Mouse (Mus musculus) adipocyte (in vitro differentiated cells): ENCODE data around the gene Phlda1.

Experiments
- DNase-seq: peaks from one replicate; pipeline ENCODE4 v3.0.0-alpha.2; 2016; ENCODE audit warnings: low spot score

Gene Phlda1

DNA sequence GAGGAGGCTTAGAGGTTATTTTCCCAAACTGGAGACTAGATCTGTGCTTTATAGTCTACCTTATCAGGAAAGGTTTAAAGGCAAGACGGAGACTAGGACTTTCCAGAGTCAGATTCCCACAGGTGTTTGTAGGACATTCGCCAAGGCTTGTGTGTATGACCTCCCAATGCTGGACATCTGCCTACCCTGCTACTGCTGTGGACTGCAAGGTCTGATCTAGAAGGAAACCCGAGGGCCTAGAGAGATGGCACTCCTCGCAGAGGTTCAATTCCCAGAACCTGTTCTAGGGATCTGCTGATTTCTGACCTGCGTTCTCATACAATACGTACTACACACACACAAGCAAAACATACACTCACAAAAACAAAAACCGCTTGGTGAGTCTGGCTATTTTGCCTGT, 680 bp upstream of the Phlda1 start:
- DNase-seq = peak; percentile 24

DNA sequence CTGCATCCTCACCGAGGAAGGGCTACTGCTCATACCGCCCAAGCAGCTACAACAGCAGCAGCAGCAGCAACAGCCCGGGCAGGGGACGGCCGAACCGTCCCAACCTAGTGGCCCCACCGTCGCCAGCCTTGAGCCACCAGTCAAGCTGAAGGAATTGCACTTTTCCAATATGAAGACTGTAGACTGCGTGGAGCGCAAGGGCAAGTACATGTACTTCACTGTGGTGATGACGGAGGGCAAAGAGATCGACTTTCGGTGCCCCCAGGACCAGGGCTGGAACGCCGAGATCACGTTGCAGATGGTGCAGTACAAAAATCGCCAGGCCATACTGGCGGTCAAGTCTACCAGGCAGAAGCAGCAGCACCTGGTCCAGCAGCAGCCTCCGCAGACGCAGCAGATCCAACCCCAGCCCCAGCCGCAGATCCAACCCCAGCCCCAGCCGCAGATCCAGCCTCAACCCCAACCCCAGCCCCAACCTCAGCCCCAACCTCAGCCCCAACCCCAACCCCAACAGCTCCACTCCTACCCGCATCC, 907 bp downstream of the Phlda1 start:
- DNase-seq = no peak

DNA sequence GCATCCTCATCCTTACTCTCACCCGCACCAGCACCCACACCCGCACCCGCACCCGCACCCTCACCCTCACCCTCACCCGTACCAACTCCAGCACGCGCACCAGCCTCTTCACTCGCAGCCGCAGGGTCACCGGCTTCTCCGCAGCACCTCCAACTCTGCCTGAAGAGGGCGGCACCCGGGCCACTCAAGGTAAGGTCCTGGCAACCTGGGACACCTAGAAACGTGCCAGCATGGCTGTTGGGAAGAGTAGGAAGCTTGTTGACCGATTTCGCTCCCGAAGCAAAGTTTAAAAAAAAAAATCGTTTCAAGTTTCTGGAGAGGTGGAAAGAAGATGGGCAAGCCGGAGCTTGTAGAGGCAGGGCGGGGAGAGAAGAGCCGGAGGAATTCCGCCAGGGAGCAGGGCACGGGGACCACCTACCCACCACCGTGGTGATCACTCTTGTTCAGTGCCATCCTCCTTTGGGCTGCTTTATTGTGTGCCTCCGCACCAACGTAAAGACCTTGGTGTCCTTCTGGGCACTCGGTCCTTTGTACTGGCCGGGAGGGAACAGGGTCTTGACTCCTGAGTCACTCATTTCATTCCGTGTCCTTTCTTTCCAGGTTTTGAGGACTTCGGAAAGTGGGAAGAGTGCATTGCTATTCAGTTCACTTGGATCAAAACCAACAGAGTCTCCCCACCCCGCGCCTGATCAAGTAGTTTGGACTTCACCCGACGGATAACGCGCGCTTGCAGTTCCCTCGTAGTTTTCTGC, 1.6 kb downstream of the Phlda1 start:
- DNase-seq = peak; percentile 47

DNA sequence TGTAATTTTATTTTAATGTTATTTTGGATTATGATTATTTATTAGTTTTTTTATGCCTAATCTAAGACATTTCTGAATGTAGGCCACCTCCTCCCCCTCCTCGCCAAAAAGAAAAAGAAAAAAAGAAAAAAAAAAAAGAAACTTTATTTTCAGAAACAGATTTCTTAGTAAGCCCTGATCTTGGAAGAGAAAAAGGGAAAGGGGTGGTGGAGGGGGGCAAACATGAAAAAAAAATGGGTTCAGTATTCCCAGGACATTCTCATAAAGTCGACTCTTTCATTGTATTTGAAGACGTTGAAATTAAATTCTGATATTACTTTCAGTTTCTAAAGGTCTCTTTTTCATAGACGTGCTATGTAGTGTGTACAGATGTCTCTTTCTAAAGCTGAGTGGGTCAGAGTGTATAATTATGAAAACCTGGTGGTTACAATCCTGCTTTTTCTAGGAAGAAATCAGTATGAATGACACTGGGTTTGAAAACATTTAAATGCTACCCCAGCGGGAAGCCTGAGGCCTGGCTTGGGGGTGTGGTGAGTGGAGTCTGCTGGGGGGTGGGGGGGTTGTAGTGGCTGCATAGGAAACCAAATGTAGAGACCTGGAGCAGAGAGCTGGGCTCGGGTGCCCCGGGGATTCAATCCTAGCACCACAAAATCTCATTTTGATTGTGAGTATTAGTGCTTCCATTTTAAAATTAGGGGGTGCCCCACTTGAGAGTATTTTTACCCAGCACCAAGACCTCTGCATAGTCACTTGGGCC, 2.4 kb downstream of the Phlda1 start:
- no peak for DNase-seq

DNA sequence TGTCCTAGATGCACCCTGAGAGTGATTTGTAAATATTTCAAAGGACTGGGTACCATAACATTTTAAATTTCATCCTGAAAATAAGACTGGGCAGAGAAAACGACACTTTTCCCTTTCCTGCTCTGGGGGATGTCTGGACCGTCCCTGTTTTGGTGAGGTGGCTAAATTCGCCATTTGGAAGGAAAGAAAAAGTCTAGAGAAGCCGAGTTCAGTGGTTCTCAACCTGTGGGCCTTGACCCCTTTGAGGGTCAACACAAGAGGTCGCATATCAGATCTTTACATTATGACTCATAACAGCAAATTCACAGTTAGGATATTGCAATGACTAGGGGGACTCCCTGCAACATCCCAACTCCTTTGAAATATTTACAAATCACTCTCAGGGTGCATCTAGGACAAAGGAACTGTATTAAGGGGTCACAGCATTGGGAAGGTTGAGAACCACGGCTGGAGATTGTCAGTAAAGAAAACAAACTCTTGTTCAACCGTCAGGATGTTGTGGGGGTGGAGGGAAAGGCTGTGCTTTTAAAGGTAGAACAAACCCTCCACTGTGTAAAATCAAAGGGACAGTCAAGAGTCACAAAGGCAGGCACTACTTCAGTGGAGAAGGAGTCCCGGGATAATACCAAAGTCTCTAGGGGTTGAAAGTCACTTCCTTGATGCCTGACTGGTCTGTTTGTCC, 3.2 kb downstream of the Phlda1 start:
- no peak for DNase-seq

DNA sequence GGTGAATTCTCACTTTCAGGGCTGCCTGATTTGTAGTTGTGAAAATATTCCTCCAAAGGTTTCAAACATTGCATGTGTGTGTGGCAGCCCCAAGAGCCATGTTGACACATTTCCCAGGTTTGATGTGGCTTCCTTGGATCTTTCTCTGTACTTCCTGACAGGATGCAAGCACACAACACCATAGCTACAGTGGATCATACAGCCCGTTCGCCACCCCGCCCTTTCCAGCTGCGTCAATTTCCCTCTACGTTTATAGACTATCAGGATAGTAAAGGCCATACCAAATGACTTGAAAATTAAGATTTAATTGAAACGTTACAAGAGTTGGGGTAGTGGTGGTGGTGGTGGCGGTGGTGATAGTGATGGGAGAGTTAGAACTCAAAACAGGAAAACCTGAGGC, 3.9 kb downstream of the Phlda1 start:
- DNase-seq = no peak

DNA sequence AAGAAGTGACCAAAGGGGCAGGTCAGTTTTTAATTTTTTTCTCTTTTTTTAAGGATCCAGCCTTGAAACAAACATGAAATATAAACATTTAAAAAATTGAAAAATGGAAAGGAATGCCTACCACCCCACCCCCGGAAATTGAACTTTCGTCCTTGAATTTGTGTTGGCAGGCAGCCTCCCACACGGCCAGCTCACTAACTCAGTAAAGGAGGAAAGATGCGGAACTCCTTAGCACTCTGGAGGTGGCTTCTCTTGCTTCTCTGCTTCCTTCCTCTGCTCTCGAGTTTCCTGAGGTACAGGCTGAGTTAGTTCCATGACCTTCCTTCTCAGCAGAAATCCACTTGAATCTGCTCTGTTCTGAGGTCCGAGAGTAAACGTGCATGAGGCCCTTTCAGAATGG, 4.7 kb downstream of the Phlda1 start:
- DNase-seq = no peak

DNA sequence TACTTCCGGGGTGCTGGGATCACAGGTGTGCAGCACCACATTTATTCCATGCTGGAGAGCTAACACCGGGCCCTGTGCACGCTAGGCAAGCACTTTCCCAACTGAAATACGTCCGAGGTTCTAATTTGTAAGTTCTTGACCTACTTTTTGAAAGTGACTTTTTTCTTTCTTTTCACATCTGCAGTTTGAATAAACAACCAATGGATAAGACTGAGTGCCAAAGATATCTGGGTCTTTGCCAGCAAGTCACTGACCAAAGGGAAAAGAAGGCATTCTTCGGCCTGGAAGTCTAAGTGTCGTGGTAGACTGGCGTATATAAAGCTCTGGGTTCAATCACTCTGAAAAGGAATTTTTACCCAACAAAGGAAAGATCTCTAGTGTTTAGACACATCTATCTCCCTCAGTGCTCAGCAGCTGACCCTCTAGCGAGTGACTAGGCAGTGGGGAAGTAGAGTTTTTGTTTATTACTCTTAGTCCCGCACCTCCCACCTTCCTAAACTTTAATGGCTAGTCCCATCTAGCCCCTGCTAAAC, 6.0 kb downstream of the Phlda1 start:
- peak; percentile 58 for DNase-seq

DNA sequence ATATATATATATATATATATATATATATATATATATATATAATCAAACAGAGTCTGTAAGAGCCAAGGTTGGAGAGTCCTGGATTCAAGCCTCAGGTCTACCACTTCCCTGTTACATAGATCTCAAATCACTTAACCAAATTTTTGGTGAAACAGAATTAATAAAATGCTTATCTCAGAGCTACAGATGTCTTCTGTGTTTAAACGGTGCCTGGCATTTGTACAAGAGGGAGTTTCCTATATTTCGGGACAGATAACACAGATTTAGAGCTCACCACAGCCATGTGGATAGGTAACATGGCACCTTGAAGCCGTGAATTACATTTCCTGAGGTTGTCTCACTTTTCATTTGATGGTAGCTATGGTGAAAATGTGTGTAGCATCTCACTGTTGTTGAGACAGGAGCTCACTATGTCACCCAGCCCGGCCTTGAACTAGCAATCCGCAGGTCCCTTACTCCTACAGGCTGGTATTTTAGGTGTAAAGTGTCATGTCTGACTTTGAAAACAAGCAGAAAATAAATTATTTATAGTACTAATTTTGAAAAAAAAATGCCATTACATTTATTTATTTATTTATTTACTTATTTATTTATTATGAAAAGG, 8.3 kb downstream of the Phlda1 start:
- DNase-seq = no peak

DNA sequence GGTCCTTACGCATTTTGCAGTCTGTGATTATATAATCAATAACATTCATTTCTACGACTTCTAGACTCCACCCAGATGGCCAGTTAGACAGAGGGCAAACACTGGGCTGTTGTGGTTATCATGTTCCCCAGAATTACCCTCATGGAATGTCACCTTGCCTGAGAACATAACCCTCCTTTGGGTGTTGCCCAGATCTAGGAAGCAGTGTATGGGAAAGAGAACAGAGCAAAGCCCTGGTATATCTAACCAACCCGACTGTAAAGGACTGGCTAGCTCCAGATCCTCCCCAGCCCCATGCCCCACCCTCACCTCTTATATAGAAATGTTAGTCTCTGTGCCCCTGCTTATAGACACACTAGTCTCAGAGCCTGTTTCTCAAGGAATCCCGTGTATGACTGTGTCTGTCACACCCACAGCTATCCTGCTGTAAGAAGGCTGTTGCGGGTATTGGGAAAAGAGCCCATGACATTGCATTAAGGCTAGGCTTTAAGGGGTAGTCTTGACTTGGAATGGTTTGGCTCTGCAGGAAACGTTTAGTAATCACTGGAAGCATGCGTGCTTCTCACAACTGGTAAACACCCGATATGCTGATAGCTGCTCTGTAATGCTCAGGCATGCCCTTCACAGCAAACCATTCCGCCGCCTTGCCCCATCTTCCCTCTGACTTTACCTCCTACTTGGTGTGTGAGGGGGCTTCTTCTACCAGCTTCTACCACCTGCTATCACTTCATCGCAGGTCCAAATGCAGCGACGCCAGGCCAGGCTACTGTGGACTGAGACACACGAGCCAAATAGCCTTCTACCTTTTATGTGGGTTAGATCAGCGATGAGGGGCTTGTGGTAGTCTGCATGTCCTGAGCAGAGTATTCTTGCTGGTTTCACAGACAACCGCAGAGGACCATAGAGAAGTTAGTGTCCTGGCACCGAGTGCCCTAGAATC, 9.3 kb downstream of the Phlda1 start:
- DNase-seq = no peak

DNA sequence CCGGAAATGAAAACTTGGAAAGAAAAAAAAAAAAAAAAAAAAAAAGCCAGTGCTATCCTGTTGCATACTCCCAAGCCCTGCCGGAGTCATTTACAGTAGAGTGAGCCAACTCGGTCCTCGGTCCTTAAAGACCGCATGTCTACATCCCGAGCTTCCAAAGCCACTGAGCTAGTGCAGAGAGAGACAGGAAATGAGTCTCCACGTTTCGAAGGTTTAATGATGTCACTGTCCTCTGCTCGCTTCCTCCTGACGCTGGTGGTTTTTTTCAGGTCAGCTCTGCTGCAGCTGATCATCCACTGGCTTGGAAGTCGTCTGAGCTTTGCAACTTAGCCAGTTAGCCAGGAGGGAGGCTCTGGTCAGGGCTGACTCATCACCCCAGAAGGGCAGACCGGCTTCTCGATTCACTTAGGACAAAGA, 10.1 kb downstream of the Phlda1 start:
- peak; percentile 82 for DNase-seq

DNA sequence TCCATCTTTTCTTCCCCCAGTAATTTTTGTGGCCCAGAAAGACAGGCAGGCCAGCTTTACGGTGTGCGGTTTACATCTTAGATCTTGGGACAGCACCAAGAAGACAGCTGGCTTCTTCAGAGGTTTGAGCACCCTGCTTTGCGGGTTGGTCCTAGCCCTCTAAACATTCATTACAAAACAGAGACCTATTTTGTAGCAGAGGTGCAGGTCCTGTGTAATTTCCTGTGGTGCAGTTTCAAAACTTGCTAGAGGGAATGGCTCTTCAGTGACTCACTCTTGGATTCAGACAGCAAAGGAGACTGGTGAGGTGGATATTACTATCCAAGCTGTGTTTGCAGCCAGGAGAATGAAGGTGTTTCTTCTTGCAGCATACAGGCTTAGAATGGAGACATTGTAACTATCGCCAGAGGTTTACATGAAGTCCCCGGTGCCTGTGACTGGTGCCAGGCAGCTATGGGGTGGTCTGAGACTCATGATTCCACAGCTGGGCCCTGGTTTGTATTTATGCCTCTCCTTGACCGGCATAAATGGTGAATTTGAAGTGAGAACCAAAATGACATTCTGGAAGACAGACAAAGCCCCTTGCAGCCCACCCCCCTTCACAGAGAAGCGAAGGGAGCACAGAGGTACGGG, 10.8 kb downstream of the Phlda1 start:
- no peak for DNase-seq

DNA sequence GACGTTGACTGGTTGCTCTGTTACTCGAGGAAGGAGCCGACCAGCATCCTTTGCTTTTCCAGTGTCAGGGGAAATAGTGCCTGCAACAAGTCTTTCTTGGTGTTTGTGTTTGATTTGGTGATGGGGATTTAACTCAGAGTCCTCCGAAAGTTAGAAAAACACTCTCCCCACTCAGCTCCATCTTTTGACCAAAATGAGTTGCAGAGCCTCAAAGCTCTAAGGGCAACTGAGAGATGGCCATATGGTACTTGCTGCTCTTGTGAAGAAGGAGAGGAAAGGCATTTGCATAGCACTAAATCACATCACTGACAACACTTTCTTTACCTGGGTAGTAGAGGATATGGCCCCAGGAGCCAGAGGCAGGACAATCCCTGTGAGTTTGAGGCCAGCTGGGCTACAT, 12.3 kb downstream of the Phlda1 start:
- no peak for DNase-seq

DNA sequence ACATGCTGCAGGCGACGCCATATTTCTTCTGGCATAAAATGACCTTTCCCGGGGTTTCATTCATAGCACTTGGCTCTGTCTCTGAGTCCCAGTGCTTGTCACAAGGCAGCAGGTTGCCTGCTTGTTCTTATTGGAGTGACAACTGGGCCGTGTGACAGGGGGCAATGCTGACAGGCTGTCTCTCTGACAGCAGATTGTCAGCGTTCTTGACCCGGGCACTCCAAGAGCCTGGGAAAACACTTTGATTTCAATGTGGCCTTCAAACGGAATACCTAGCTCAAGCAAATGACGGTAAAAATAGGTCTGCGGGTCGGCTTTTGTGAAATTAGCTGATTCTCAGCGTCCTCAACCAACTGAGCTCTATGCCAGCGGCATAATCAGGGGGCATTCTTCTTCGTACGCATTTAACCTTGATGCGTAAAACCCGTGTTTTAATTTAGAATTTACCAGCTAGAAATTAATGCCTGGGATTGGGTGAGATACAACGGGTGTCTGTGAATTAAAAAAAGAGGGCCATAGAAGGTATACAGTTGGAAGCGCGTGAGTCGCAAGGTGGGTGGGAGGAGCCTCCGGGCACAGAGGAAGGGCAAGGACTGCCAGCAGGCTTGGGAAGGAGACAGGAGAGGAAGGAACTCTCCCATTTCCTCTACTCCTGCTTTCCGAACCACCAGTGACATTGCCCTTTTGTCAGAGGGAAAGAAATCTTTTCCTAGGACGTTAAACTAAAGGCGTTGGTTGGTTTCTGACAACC, 13.7 kb downstream of the Phlda1 start:
- no peak for DNase-seq

DNA sequence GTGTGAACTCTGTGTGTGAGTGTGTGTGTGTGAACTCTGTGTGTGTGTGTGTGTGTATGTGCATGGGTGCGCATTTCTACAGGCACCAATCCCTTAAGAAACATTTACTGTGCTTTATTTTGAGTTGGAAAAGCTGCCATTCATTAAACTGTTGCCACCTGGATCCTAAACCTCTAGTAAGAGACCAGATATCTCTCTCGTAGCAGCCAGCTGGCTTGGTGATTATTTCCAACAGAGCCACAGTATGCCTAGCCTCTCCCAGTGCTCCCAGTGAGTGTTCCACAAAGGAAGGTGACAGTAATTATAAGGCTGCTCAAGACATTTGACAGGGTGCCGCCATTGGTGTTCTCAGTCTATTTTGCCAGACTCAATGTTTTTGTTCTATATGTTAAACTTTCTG, 14.5 kb downstream of the Phlda1 start:
- no peak for DNase-seq

DNA sequence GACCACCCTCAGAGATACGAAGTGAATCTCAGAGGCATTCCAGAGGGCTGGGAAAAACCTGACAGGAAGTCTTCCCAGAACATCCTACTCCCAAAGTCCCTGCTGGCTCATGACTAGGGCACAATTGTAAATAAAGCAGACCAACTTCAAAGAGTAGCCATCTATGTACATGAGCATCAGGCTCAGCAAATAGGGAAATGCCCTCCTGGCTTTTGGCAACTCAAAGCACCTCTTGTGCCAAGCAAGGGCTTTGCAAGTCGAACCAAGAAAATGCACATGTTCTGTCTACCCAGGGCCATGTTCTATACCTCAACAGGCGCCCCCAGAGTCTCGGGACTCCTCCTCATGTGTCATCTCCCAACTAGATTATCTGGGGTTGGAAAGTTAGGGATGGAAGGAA, 15.6 kb downstream of the Phlda1 start:
- no peak for DNase-seq

DNA sequence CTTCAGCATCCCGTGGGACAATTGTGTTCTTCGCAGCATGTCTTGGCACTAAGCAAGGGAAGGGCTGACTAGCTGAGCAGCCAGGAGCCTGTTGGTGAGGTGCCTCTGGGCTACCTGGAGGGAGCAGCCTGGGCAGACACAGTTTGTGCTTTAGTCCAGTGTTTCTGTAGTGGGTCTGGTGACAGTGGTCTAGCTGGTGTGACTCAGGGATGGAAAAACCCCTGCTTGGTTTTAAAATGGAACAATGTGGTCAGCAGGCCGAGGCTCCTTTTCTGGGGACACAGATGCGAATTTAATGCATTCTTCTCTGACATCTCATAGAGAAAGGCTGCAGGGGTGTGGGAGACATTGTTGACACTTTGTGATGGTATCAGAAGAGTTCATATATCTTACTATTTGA, 16.1 kb downstream of the Phlda1 start:
- no peak for DNase-seq

DNA sequence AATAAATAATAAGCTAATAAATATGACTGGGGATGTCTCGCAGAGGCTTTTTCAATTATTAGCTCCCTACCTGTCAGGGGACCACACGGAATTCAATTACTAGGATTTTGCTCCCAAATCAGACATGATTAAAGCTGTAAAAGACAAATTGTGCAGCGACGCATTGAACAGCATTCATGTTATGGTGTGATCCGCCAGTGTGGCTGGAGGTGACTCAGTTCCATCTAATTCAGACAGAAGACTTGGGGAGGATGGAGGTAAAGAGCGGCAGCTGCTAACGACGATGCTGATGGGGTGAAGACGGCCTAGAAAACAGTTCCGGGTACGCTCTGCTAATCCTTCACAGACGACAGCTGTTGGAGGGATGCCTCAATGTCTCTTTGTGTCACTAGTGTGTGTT, 17.8 kb downstream of the Phlda1 start:
- no peak for DNase-seq

DNA sequence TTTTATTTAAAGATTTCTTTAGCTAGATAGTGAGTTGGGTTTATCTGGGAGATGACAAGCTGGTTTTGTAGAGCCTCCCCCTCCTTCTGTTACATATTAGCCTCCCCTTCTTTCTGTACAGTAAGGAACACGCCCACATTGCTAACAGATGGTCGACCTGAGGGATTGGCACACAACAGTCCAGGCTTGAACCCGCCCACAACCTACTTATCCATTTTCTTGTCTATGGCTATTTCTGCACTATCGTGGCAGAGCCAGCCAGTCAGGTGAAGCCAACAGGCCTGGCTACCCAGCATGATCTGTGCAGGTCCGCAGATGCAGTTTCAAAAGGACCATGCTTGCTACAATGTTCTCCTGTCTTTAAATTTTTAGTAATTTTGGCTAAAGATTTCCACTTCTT, 21.0 kb downstream of the Phlda1 start:
- no peak for DNase-seq

DNA sequence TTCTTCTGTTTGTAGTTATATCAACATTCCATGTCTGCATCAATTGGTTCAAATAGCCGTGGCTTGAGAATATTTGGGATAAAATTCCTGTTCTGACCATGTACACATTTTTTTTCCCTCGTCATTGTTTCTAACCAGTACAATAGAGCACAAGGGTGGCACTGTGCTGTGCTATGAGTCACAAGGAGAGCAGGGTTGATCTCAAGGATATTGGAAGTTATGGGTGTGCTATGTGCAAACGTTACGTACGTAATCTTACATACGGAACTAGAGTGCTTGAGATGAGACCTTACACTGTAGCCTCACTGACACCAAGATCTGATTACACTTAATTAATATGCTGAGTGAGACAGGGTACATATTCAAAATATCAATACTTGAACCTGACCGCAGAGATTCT, 21.5 kb downstream of the Phlda1 start:
- DNase-seq = no peak
